Mouse (Mus musculus): Measurements from ENCODE around the gene Fis1.
"Not testable (repeated sequence)": the region's sequence is repeated elsewhere in the genome, so short reads cannot be mapped to it uniquely, and the experiment has no call there.

Gene Fis1

DNA sequence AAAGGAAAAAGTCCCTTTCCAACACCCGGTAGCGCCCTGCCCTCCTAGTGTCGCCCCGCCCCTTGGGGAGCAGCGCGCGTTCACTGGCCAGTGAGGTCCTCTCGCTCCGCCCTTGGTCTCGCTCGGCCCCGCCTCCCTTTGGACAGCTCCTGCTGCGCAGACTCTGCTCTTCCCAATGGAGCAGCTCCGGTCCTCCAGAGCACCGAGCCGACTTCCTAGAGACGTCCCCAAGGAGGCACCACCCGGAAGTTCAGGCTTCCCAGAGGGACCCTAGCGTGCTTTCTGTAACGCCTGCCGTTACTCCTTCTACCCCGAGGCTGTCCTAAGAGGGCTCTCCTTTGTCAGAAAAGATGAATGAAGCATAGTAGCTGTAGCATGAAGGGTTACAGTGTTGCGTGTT, at the start of gene Fis1:
TSS of gene Fis1 (plus strand) at position 261 of the 400 bp plus-strand sequence.
- peak; percentile 98 for DNase-seq

GRCm38 (mm10) chr5:136904621-136905020, 48.5 kb upstream of the Fis1 start:
- DNase-seq = no peak

- DNase-seq = no peak
These were observed 47.4 kb upstream of the Fis1 start for GRCm38 (mm10) chr5:136905630-136906029.

DNA sequence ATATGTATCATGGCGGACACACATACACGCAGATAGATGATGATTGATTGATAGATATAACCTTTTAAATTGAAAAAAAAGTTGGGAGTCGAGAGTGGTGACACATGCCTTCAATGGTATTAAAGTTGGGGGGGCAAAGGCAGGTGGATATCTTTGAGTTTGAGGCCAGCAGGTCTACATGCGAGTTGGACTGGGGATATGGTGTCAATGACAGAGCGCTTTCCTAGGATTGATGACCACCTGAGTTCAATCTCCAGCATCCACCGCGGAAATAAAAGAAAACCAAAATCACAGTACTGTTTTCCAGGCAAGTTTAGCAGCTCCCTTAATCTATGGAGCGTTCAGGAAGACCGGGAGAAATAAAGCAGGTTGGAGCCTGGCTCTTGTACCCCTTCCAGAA, 45.5 kb upstream of the Fis1 start:
- DNase-seq = no peak

GRCm38 (mm10) chr5:136907991-136908857, 44.9 kb upstream of the Fis1 start, which contains the start of gene Ift22:
Ift22 (plus strand) TSS chr5:136908150.
- DNase-seq = peak; percentile 90

DNA sequence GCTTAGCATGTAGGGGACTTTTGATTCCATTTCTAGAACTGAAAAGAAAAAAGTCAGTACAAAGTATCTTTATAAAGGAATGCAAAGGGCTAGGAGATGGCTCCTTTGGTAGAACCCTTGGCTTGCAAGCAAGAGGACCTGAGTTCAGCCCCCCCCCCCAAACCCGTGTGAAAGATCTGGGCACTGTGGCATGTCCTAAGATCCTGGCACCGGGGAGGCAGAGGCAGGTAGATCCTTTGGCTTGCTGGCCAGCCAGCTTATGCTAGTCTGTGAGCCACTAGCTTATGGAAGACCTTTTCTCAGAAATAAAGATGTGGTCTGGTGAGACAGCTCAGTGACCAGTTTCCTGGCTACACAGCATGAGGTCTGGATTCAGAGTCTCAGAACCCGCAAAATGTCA, 38.9 kb upstream of the Fis1 start:
- DNase-seq = no peak

DNA sequence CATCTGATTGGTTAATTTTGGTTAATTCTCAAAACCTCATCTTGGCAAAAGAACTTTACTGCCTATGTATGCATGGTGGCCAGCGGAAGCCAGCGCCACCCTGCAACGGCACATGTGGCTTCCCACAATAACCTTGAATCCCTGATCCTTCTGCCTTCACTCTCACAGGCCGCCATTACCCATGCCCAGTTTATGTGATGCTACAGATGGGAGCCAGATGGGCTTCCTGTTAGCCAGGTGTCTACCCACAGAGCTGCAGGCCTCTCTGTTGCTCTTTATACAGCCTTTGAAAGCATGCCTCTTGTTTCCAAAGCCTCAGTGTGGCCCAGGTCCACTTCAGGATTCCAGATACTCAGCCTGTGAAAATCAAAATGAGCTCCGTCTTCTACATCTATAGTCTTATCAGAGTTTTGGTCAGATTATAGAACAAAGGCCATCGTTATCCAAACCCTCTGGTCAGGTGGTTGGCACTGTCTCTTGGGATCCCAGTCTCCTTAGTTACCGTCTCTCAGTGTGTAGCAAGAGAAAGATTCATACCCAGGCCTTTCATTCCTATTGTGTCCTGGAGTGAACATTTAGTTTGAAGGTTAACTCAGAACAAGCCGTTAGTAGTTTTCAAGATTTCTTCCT, 35.3 kb upstream of the Fis1 start:
- DNase-seq = no peak

DNA sequence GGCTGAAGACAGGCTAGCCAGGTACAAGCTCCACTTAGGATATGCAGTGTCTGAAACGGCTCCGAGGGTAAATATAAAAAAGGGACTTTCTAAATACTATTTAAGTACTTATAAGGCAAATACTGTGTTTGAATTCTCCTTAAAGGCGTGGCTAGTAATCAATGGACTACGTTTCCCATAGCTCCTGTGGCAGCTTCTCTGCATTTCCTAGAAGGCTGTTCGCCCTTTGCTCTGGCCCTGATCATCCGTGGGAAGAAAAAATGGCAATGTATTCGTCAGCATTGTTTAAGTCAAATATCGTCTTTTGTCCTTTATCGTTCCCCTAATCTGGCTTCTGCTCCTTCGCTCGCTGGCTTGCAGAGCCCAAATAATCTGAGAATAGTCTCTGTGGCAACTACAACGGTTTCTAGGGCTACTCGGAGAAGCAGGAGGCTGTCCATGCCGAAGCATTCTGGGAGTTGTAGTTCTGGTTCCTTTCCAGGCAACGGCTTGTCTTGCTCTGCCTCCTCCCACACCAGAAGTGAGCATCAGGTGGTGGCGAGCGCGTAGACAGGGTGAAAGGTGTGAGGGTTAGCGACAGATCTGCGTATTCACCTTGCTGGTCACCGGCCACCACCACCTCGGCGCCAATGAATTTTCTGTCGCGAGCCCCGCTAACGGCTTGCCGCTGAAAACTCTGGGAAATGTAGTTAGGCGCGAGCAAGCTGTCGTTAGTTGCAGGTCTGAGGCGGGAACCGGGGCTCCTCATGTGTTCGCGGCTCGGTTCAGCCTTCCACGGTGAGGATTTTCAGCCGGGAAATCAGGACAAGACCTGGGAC, 34.2 kb upstream of the Fis1 start:
- DNase-seq = peak; percentile 82

- no peak for DNase-seq
These were observed 33.4 kb upstream of the Fis1 start for GRCm38 (mm10) chr5:136919546-136920301.

DNA sequence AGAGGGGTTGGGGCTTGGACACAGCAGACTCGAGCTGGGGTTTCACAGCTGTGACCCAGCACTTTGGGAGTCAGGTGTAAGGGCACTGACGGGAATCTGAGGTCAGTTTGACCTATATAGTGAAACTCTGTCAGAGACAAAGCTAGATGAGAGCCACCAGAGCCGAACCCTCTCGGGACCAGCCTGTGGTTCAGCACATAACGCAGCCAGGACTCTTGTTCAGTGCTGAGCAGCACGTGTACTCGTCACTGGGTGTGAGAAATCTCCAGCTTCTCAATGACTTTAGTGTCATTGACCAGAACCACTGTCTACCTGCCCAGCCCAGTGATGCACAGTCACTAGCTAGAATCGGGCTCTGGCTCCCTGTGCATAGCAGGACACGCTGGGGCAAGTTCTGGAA, 30.2 kb upstream of the Fis1 start:
- no peak for DNase-seq

DNA sequence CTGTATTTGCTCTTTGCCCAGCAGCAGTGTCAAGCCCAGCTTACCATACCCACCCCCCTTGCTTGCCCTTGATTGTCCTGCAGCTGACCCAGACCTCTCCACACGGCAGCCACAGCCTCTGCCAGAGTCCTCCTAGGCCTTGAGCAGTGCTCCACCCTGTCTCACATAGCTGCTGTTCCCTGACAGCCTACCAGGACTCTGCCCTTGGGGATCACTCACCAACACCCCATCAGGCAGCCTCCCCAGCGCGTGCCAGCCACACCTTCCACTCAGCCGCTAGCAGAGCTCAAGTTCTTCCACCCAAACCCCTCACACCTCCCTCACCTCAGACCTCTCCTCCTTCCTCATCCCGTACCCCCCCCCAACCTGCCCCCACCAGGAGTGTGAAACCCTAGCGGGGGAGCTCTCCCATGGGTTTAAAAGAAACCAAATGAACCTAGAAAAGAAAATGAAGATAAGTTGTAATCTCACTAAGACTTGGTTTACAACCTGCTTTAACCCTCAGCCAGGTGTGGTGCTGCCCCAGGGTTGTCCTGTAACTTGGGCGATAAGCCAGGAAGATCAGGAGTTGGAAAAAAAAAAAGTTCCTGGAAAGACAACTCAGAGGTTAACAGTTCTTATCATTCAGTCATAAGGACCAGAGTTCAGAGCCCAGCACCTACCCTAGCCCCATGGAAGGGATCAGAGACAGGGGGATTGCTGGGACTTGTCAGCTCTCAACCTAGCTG, 29.2 kb upstream of the Fis1 start:
- DNase-seq = peak; percentile 48

DNA sequence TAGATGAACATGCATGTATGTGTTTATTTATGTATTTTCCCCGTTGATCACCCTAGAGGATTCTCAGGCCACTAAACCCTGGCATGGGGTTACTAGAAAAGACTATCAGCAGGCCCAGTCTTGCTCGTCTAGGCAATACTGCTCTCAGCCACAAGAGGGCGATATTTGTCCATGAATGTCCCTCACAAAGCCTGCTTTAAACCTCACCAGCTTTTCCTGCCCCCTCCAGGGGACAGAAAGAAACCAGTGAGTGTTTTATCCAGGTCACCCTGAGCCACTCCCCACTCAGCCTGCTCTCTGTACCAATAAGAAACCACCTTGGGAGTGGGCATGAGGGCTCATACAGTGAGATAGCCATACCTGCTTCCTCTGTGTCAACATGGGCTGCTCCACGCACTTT, 24.0 kb upstream of the Fis1 start:
- peak; percentile 78 for DNase-seq

DNA sequence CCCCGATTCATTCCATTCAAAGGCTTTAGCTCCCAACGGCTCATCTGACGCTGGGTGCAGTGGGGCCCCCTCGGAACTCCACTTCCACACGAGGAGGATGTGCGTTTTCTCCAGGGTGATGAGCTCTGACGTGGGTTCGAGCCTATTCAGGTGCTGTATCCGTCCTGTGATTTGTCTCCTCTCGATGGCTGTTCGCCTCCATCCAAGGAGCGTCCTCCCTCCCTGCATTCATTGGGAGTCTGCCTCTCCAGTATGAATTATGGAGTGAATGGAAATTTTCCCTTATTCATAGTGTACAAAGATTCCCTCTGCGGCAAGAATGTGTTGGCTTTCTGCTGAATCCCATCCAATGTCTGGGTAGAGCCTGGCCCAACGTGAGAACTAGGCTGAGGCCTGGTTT, 21.2 kb upstream of the Fis1 start:
- DNase-seq = no peak

GRCm38 (mm10) chr5:136932956-136933355, 20.1 kb upstream of the Fis1 start:
- DNase-seq = no peak

- DNase-seq = no peak
These were observed 19.1 kb upstream of the Fis1 start for GRCm38 (mm10) chr5:136933930-136934329.

- no peak for DNase-seq
These were observed 17.0 kb upstream of the Fis1 start for GRCm38 (mm10) chr5:136935905-136936695.

DNA sequence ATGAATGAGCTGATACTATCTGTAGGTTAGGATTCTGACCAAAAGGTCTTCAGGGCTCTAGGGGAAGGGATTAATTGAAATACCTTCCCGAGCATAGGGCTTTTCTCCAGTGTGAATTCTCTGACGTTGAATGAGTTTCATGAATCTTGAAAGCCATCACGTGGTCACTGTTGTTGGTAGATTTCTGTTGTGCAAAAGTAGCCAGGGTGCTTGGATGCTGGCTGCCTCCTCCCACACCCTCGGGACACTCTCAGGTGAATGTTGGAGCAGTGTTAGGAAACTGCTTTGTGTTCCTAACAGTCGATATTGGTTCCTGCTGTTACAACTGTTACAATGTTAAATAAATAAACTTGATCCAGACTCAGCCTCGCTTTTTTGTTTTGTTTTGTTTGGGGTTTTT, 16.3 kb upstream of the Fis1 start:
- DNase-seq = no peak

GRCm38 (mm10) chr5:136937621-136938020, 15.5 kb upstream of the Fis1 start:
- DNase-seq = peak; percentile 86

DNA sequence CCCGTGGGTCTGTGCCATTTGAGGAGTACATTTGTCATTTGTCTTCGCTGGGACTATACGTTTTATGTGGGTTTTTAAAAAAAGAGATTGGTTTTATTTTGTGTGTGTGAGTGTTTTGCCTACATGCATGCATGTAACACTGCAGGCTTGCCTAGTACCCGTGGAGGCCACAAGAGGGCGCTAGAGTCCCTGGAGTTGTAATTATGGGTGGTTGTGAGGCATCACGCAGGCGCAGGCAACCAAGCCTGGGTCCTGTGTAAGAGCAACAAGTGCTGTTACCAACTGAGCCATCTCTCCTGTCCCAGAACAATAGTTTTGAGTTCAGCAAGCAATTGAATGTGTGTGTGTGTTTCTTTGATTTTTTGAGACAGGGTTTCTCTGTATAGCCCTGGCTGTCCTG, 13.8 kb upstream of the Fis1 start:
- DNase-seq = no peak

DNA sequence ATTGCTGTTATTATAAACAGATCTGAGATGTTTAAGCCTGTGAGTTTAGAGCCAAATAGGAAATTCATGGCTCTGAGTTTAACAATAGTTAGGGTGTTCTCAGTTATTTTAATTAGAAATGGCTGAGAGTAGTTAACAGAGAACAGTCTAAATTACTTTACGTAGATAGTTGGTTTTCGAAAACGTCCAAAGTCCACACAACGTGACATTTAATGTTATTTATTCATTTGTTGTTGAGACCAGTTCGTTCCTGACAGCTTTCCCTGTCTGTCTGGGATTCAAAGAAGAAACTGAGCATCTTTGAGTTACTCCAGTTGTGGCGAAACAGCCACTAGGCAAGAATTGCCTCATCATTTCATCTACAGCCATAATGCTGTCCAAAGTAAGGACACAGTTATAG, 13.0 kb upstream of the Fis1 start:
- DNase-seq = not testable (repeated sequence)

Measured in kidney, adult 11 months (tissue).